Mouse (Mus musculus) regulatory T cell (primary cell): ENCODE data around the gene H1fx.
"Not testable (repeated sequence)": the region's sequence is repeated elsewhere in the genome, so short reads cannot be mapped to it uniquely, and the experiment has no call there.

Experiments used
- in situ Hi-C: fragments of 300-600 bp; cut with MboI, MseI; formaldehyde crosslinking; loops from one replicate; pipeline ENCODE4 v1.15.1; 2025; ENCODE audit warnings: high pct_unique_total_duplicates

H1fx gene

DNA sequence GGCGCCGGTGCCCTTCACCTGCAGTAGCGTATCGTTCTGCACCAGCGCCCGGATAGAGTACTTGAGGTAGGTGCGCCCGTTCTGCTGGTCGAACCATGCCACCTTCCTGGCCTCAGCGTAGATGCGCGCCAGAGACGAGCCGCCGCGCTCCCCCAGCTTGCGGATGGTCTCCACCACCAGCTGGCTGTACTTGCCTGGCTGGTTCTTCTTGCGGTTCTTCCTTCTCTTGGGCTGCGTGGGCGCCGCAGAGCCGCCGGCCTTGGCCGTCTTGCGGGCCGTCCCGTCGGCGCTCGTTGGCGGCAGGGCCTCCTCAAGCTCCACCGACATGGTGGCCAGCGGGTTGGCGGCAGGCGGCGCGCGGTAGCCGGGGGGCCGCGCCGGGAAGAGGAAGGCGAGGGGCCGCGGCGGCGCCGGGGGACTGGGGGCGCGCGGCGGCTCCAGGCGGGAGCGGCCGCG is 379 bp downstream of the H1fx start:
- in situ Hi-C loops, result no loop called here

DNA sequence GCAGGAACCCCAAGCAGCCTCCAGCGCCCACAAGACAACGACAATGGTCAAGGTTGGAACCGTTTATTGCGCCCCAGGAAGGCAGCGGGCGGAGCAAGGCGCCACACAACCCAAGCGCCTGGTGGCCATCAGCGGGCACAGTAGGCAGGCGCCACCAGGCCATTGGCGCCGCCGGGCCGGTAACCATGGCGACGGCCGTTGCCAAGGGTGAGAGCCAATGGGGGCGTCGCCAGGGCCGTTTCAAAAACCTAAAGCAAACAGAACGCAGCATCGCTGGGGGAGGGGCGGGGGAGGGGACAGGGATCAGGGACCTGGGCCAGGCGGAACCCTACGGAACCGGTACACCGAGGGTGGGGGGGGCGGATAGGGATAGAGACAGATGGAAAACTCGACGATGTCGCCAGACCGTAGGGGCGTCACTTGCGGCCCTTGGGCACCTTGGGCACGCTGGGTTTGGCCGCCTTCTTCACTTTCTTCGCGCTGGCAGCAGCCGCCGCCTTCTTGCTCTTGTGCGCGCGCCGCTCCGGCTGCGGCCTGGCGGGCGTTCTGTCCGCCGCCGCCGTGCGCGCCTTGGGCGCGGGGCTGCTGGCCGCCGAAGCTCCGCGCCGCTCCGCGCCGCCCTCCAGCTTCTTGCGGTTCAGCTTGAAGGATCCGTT is 935 bp downstream of the H1fx start:
- in situ Hi-C loops, result no loop called here

GRCm38 (mm10) chr6:87979728-87980127 is 1.7 kb downstream of the H1fx start:
- in situ Hi-C loops, result no loop called here

- in situ Hi-C loops, result no loop called here
Observed at GRCm38 (mm10) chr6:87970041-87970440, 11.4 kb downstream of the H1fx start.

DNA sequence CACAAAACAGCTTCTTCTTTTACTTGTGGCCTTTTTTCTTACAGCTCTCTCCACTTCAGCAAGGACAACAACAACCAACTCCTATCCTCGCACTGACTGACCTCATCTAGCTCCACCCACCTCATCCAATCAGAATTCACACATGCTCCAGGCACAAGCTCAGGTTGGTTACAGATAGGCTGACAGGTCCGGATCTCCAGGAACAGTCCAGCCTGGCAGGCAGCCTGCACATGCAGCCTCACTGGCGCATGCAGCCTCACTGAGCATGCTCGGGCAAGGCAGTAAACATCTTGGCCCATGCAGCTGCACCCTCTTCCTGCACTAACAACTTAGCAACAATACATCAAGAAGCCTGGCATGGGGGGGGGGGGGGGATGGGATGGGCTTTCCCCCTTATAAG is 19.0 kb downstream of the H1fx start:
- in situ Hi-C loops, result not testable (repeated sequence)

- in situ Hi-C loops, result no loop called here
Observed at GRCm38 (mm10) chr6:87942179-87942578, 39.3 kb downstream of the H1fx start.

- in situ Hi-C loops, result no loop called here
Observed at GRCm38 (mm10) chr6:87938941-87939340, 42.5 kb downstream of the H1fx start.

- in situ Hi-C loops, result no loop called here
Observed at GRCm38 (mm10) chr6:87937178-87937788, 44.2 kb downstream of the H1fx start.

- in situ Hi-C loops, result no loop called here
Observed at GRCm38 (mm10) chr6:87935037-87935436, 46.4 kb downstream of the H1fx start.
